Mouse (Mus musculus) spleen, adult 2 months (tissue): ENCODE measurements around the gene Ror1.

ENCODE experiments used
- CTCF ChIP-seq: fragments of 200-500 bp; IDR thresholded peaks from 2 replicates; pipeline ENCODE4 v1.5.1; 2011; ENCODE audit warnings: mild to moderate bottlenecking, inconsistent platforms; ENCODE audit not compliant: insufficient read depth, insufficient read length, insufficient replicate concordance; ENCODE audit errors: extremely low read depth
- POLR2A ChIP-seq: fragments of 200-500 bp; IDR thresholded peaks from 2 replicates; pipeline ENCODE4 v1.6.1; 2011; ENCODE audit warnings: low read depth, low read length, inconsistent platforms

GRCm38 (mm10) chr4:100124056-100124455, 28.5 kb downstream of the Ror1 start:
- no peak for TF ChIP-seq CTCF
- TF ChIP-seq POLR2A, result no peak
